ENCODE assay signal across 19 mouse cellular contexts in genomic region chr7:75500793-75501192, GRCm38 (mm10). TPM values are rescaled to one million over a fixed set of nuclear protein-coding genes. Genes with fewer than 3 reads are reported as not detected.
A peak's percentile ranks its signal among the peaks of the same experiment; 100 is the strongest.
DNase-seq lines count a peak whose midpoint lies in the region; ATAC-seq and TF ChIP-seq lines count a peak whose summit lies in the region.
"Had no signal": no experiment of that assay in that cellular context is flagged by ENCODE, and none has a peak within 500 bp of the region (broad histone marks: within the 10 kb centered on the region; RNA-seq: fewer than 3 reads in every experiment).

No protein-coding gene starts in this region.

- no peak overlapping the region for H3K4me3 ChIP-seq in heart, embryonic 14.5 days (ENCODE audit: control insufficient read depth in 1 of 2, insufficient read depth in 1 of 2, low read depth in 1 of 2, low read length in 2 of 2)
- no peak overlapping the region for H3K4me3 ChIP-seq in kidney, embryonic 15.5 days (replicated peaks)
- H3K4me3 ChIP-seq in hindbrain, postnatal 0 days (ENCODE audit: low read length) = no peak overlapping the region
- H3K4me3 ChIP-seq: embryonic facial prominence, embryonic 12.5 days; forebrain, embryonic 15.5 days; hindbrain, embryonic 10.5 days had no signal

- H3K27me3 ChIP-seq in heart, embryonic 14.5 days (ENCODE audit: control insufficient read depth, insufficient read depth, low read length) = no peaks in the 10 kb centered on the region
- no peaks in the 10 kb centered on the region for H3K27me3 ChIP-seq in kidney, embryonic 15.5 days
- H3K27me3 ChIP-seq in hindbrain, postnatal 0 days (ENCODE audit: insufficient read depth, low read length) = no peaks in the 10 kb centered on the region
- H3K27me3 ChIP-seq: embryonic facial prominence, embryonic 12.5 days; forebrain, embryonic 15.5 days had no signal

- H3K4me1 ChIP-seq in heart, embryonic 14.5 days (ENCODE audit: control insufficient read depth in 2 of 2, insufficient read depth in 2 of 2, low read length in 2 of 2) = peaks cover 6 to 32% of the 10 kb centered on the region in 2 experiments
- peaks cover 44% of the 10 kb centered on the region for H3K4me1 ChIP-seq in kidney, embryonic 15.5 days
- H3K4me1 ChIP-seq in hindbrain, postnatal 0 days (ENCODE audit: insufficient read depth, low read length) = no peaks in the 10 kb centered on the region
- H3K4me1 ChIP-seq: forebrain, embryonic 15.5 days; hindbrain, embryonic 10.5 days had no signal

- no peaks in the 10 kb centered on the region for H3K36me3 ChIP-seq in heart, embryonic 14.5 days (ENCODE audit: control insufficient read depth, insufficient read depth, low read length)
- no peaks in the 10 kb centered on the region for H3K36me3 ChIP-seq in kidney, embryonic 15.5 days
- H3K36me3 ChIP-seq in hindbrain, postnatal 0 days (ENCODE audit: insufficient read depth, low read length) = no peaks in the 10 kb centered on the region
- H3K36me3 ChIP-seq: embryonic facial prominence, embryonic 12.5 days; forebrain, embryonic 15.5 days; hindbrain, embryonic 10.5 days had no signal

- intact Hi-C loops in heart, postnatal 25 days (cut with DNase I) = no loop called here

- H3K9ac ChIP-seq in heart, embryonic 14.5 days (ENCODE audit: low read length) = no peak overlapping the region
- H3K9ac ChIP-seq in kidney, embryonic 15.5 days = no peak overlapping the region
- no peak overlapping the region for H3K9ac ChIP-seq in hindbrain, postnatal 0 days (replicated peaks; ENCODE audit: low read length)
- H3K9ac ChIP-seq: embryonic facial prominence, embryonic 12.5 days; forebrain, embryonic 15.5 days; hindbrain, embryonic 14.5 days had no signal

- peak overlapping the region in 1 of 2 experiments; percentile 29; a peak in 1 of 4 replicates for H3K27ac ChIP-seq in heart, embryonic 14.5 days (replicated peaks in 1 of 2; ENCODE audit: control insufficient read depth in 1 of 2, insufficient read depth in 1 of 2, low read depth in 2 of 2, low read length in 2 of 2)
- H3K27ac ChIP-seq in kidney, embryonic 15.5 days = no peak overlapping the region; the same call in 1 of the 2 replicates
- H3K27ac ChIP-seq in hindbrain, postnatal 0 days = no peak overlapping the region
- H3K27ac ChIP-seq: embryonic facial prominence, embryonic 12.5 days; forebrain, embryonic 15.5 days; hindbrain, embryonic 10.5 days; hindbrain, embryonic 14.5 days had no signal

- no peak for DNase-seq in heart, postnatal 25 days (ENCODE audit: low spot score)
- peak; percentile 44 for DNase-seq in A20 (ENCODE audit: low read depth, low spot score)
- peak; percentile 38 to 45 for DNase-seq in B cell, adult 2 months
- DNase-seq in cerebellum, adult 11-12 months = no peak
- no peak for DNase-seq in hindbrain, postnatal 0 days (ENCODE audit: low spot score)
- DNase-seq: adrenal gland, adult 2 months; adrenal gland, postnatal 25 days; cerebellum, adult 8-10 months; cerebellum, postnatal 14 days; gastrocnemius, postnatal 36 days; heart, adult 18-20 months; kidney, adult 11 months had no signal

- 0 out of 2 replicates have a peak overlapping the region, but pooled peaks have one; percentile 2 for H3K4me2 ChIP-seq in heart, embryonic 14.5 days (ENCODE audit: low read length)
- H3K4me2 ChIP-seq in kidney, embryonic 15.5 days = no peak overlapping the region
- no peak overlapping the region for H3K4me2 ChIP-seq in hindbrain, postnatal 0 days (ENCODE audit: low read depth, low read length)
- H3K4me2 ChIP-seq: embryonic facial prominence, embryonic 12.5 days; forebrain, embryonic 15.5 days; hindbrain, embryonic 14.5 days had no signal

- no peaks in the 10 kb centered on the region for H3K9me3 ChIP-seq in heart, embryonic 14.5 days (ENCODE audit: control insufficient read depth, low read length)
- H3K9me3 ChIP-seq in kidney, embryonic 15.5 days (replicated peaks) = no peaks in the 10 kb centered on the region
- H3K9me3 ChIP-seq in hindbrain, postnatal 0 days (ENCODE audit: low read length) = no peaks in the 10 kb centered on the region
- H3K9me3 ChIP-seq: embryonic facial prominence, embryonic 12.5 days; forebrain, embryonic 15.5 days; hindbrain, embryonic 10.5 days had no signal

- TF ChIP-seq CTCF in hindbrain, postnatal 0 days (IDR thresholded peaks at IDR 0.05; ENCODE audit: low read depth) = no peak

- no peak for ATAC-seq in heart, embryonic 14.5 days (ENCODE audit: insufficient number of reproducible peaks, insufficient read depth, low FRiP score, low read depth)
- peak; percentile 27 for ATAC-seq in granulocyte monocyte progenitor cell, adult 5-6 weeks (replicated peaks; ENCODE audit: poor library complexity, severe bottlenecking)
- no peak for ATAC-seq in kidney, embryonic 15.5 days (replicated peaks; ENCODE audit: low FRiP score)
- ATAC-seq in hindbrain, postnatal 0 days = no peak
- ATAC-seq: forebrain, embryonic 15.5 days had no signal

- 88% methylated on average over 4 of the region's 4 CpGs for WGBS in heart, embryonic 14.5 days
- WGBS in kidney, embryonic 15.5 days = 79% methylated on average over 4 of the region's 4 CpGs
- WGBS in hindbrain, postnatal 0 days = 91% methylated on average over 4 of the region's 4 CpGs

RNA-seq across cellular contexts. Expression of gene Akap13, which starts 45.5 kb away (rescaled TPM):
- 54.9 and 69.5 TPM in 2 replicates for polyA plus RNA-seq in heart, embryonic 14.5 days (2014; fragmentation: Nextera tagmentation; extraction: Ambion mirVana)
- total RNA-seq in heart, postnatal 25 days (2021) = 10 to 100 TPM; 61.0 to 79.5 TPM
- total RNA-seq in granulocyte monocyte progenitor cell, adult 5-6 weeks (2014; fragmentation: Nextera tagmentation) = 96.0 and 101 TPM in 2 replicates
- total RNA-seq in granulocyte monocyte progenitor cell, adult 5-6 weeks (2017) = 148 and 178 TPM in 2 replicates
- 46.1 and 49.7 TPM in 2 replicates for polyA plus RNA-seq in kidney, embryonic 15.5 days (2015; fragmentation: Nextera tagmentation; extraction: Ambion mirVana)
- total RNA-seq in hindbrain, postnatal 0 days (2014; rRNA removed) = 26.1 and 31.7 TPM in 2 replicates
- polyA plus RNA-seq in hindbrain, postnatal 0 days (2015; fragmentation: Nextera tagmentation; extraction: Ambion mirVana) = 13.8 and 14.3 TPM in 2 replicates

Comparison
In these comparisons a context has a peak if more than half of its experiments do, and no peak if none do; other contexts are left out.
1. DNase-seq: peak in A20 (single experiment) and B cell, adult 2 months (2 of 2); none in heart, postnatal 25 days (single experiment), cerebellum, adult 11-12 months (single experiment) and hindbrain, postnatal 0 days (single experiment).